Mouse (Mus musculus) heart, adult 8-10 months (tissue): ENCODE results near the gene Coro2a. TPM values are rescaled to one million over a fixed set of nuclear protein-coding genes. Genes with fewer than 3 reads are reported as not detected.

Experiments
- DNase-seq: peaks from one replicate; pipeline ENCODE4 v3.0.0; 2022; ENCODE audit warnings: low spot score
- total RNA-seq, 4 experiments: library from RNA; stranded (reverse); gene quantifications; 2 replicates each; pipeline ENCODE4 v1.2.4; 2022

The Coro2a gene
- total RNA-seq, 4 experiments from 2014 or later, result 0.22 to 0.63 (median 0.46) TPM

- no peak for DNase-seq
Measured at GRCm38 (mm10) chr4:46558672-46559667, 43.0 kb downstream of the Coro2a start.

GRCm38 (mm10) chr4:46556933-46557332, 45.1 kb downstream of the Coro2a start:
- no peak for DNase-seq

DNA sequence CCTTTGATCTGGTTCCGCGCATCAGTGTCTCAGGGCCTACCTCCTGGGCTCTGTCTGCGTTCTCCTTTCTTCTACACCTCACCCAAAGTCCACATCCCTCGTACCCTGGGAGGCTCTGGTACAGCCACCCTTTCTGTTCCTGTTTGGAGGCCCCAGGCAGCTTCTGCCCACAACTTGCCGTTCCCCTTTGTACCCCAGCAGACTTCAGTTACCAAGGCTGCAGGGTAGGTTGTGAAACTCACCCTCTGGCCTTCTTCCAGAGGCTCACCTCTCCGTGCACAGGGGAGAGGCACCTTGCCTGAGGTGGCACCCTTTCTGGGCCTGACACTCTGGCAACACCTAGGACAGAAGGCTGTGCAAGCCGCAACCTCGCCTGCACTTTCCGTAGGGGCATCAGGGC, 46.2 kb downstream of the Coro2a start:
- no peak for DNase-seq

GRCm38 (mm10) chr4:46554295-46555069, 47.5 kb downstream of the Coro2a start:
- DNase-seq, result peak; percentile 20

GRCm38 (mm10) chr4:46553864-46554263, 48.1 kb downstream of the Coro2a start:
- DNase-seq, result peak; percentile 7

- DNase-seq, result no peak
Measured at GRCm38 (mm10) chr4:46550406-46550805, 51.6 kb downstream of the Coro2a start.

GRCm38 (mm10) chr4:46549979-46550378, 52.0 kb downstream of the Coro2a start:
- DNase-seq, result no peak

DNA sequence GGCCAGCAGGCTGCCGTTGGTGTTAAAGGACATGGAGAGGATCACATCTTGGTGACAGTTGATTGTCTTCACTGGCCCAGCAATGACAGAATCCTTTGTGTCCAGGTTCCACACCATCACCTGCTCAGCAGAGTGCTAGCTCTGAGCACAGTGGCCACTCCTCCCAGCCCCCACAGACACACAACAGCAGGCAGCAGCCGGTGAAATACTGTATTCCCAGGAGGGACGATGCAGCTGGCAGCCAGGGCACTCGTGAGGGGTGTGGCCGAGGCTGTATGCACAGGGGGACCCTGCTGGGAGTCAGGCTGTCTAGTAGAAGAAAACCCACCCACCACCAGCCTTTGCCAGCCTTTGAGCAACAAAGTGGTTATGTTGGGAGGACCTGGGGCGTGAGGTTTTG, 55.3 kb downstream of the Coro2a start:
- DNase-seq, result no peak

- DNase-seq, result no peak
Measured at GRCm38 (mm10) chr4:46545498-46545897, 56.5 kb downstream of the Coro2a start.

DNA sequence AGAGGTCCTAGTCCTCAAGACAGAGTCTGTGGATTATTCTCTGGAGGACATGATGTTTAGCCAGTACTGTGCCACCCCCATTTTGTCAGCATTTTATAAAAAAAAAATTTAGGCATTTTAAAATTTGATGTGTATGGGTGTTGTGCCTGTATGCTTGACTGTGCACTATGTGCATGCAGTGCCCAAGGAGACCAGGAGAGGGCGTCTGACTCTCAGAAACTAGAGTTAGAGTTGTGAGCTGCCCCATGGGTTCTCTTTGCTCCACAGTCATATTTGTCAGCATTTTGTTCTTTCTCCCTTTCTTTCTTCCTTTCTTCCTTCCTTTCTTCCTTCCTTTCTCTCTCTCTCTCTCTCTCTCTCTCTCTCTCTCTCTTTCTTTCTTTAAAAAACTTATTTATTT, 57.7 kb downstream of the Coro2a start:
- DNase-seq, result no peak

DNA sequence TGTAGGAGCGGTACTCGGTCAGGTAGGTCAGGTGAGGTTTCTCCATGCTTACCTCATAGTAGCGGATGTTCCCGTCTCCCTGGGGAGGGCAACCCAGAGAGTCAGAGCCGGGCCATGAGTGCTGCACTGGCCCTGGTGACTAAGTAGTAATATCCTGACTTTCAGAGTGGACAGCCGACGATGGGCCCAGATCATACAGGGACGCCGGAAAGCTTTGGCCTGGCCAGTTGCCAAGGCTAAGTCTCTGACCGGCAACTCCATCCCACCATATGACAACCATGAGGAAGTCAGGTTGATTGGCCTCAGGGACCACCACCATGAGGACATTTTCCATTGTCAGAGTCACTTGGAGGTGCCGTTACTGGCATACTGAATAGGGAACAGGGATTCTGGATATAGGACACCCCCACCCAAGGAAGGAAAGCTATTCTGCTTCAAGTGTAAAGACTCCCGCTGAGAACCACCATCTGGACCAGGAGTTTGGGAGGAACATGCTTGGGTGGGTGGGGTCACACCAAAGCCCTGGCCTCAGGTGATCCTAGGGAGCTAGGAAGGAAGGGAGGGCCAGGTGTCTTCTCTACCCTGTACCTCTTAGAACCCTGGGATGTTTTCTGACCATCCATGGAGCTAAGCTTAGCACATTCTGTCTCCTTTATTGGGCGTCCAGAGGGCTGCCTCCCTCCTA, 58.5 kb downstream of the Coro2a start:
- DNase-seq, result no peak

- no peak for DNase-seq
Measured at GRCm38 (mm10) chr4:46541707-46542106, 60.3 kb downstream of the Coro2a start.

DNA sequence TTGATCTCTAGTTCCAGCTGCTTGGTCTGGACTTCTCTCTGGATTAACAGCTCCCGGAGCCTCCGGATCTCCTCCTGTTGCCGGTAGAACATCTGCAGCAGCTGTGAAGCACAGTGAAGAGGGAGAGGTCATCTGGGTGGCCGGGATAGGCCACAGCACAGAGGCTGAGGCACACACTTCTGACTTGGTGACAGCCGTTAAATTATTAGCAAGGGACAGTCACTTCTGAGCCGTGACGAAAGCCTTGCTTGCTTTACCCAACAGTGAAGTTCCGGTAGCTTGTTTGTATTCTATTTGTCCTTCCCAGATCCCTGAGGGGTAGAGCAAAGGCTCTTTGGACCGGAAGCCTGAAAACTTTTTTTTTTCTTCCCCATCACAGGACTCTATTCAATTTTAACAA, 62.8 kb downstream of the Coro2a start:
- DNase-seq, result no peak

GRCm38 (mm10) chr4:46535840-46536361, 66.1 kb downstream of the Coro2a start, which contains the start of gene Trim14:
Gene Trim14, minus strand, starts transcription at chr4:46536141.
- peak; percentile 10 for DNase-seq

GRCm38 (mm10) chr4:46535094-46535830, 66.7 kb downstream of the Coro2a start:
- DNase-seq, result peak; percentile 33

GRCm38 (mm10) chr4:46533934-46534720, 67.9 kb downstream of the Coro2a start:
- no peak for DNase-seq

DNA sequence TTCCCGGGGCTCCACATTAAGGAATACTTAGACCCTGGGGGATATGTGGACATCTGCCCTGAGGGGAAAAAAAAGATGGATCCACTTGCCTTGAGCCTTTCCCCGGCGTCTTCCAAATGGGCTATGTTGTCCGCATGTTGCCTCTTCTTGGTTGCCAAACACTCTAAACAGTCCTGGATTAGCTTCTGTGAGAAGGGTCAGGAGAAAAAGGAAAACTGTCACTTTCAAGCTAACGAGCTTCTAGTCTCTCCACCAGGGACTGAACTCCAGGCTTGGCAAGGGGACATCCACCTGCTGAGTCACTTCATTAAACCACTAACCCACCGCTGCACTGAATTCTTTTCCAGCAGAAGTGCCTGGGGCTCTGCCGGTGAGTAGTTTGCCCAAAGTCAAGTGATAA, 69.1 kb downstream of the Coro2a start:
- DNase-seq, result no peak

- DNase-seq, result no peak
Measured at GRCm38 (mm10) chr4:46532511-46532910, 69.5 kb downstream of the Coro2a start.

DNA sequence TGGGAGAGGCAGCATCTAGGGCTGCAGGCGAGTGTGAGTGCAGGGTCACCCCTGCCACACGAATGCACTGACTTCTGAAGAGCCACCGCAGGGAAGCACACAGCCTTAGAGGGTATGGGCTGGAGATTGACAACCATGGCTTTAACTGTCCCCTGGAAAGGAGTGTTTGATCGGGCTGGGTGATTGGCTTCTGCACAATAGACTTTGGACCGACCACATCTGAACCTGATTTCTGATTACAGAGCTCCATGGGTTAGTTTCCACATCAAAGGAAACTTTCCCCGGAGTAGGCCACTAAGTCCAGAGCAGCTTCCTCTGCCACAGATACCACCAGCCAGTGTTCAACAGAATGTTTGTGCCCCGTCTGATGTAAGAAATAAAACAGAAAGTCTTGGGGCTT, 72.3 kb downstream of the Coro2a start:
- no peak for DNase-seq

DNA sequence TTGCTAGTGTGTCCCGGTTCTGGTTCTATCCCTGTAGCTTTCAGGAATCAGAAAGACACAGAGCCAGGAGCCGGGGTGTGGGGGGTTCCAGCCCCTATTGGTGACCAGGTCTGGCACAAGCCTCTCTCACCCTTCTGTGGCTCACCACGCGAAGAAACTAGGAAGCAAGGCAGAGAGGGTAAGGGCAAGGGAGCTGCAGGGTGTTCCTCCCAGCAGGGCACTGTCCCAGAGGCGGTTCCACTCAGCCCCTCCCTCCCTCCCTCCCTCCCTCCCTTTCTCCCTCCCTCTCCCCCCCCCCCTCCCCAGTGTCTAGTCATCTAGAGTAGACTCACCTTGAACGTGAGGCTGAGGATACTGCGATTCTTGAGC, 74.5 kb downstream of the Coro2a start:
- no peak for DNase-seq
